Mouse (Mus musculus) B cell, adult 62 days (primary cell): ENCODE results near the gene Elfn2. TPM values are rescaled to one million over a fixed set of nuclear protein-coding genes. Genes with fewer than 3 reads are reported as not detected.

Source experiments
- total RNA-seq: library from RNA; stranded (reverse); gene quantifications from 4 replicates; pipeline ENCODE4 v1.2.4, GENCODE M21; 2023

The Elfn2 gene
- 0.12 to 0.16 TPM in 2 of 4 replicates, not detected in the others for total RNA-seq

DNA sequence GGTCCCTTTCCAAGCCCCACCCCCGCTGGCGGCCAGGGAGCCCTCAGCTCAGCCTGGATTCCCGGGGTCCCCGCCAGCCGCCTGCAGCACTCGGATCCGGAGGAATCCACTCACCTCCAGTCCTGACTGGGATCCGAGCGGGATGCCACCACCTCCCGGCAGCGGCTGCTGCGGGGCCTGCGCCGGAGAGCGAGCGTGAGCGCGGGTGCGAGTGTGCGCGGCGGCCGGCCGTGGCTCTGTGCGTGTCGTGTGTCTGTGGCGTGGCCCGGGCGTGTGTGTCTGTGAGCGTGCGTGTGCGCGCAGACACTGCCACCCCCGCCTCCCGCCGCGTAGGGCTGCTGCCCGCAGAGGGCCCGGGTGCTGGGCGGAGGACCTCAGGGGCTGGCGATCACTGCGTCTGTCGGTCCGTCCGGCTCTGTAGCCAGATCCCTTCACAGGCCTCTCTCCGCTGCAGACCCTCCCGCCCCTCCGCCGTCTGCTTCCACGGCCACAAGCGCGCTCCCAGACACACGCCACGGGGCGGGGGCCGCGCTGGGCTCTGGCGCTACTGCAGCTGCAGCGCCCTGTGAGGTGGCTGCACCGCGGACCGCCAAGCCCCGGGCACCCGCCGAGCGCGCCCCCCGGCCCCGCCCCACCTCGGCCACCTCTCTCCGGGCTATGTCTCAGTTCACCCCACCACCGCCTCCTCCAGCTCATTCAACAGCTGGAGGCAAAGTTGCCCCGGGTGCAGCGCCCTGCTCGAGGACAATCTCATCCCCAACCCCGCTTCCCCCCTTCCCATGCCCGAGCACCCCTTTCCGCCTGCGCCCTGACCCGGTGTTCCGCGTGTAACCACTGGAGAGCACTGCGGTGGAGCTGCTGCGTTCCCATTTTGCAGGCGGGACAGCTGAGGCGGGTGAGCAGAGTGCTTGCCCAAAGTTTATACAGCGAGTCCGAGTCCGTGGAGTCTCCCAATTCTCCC is at the start of gene Elfn2:
Gene Elfn2 (minus strand): TSS at position 482 of the 961 bp plus-strand sequence.

Other genes with a start within 250 kb of the Elfn2 start
- 3.7 to 4.7 TPM (median 3.9 TPM) in 4 replicates for gene Il2rb, start 223.5 kb downstream of the Elfn2 start, total RNA-seq
- gene C1qtnf6, start 187.4 kb downstream of the Elfn2 start, total RNA-seq: not detected in 4 replicates
- gene Sstr3, start 174.1 kb downstream of the Elfn2 start, total RNA-seq: not detected in 4 replicates
- gene Rac2, start 146.0 kb downstream of the Elfn2 start, total RNA-seq: 761 to 837 TPM (median 813 TPM) in 4 replicates
- 157 to 169 TPM (median 159 TPM) in 4 replicates for gene Cyth4, start 121.7 kb downstream of the Elfn2 start, total RNA-seq
- 72.8 to 82.9 TPM (median 76.0 TPM) in 4 replicates for gene Mfng, start 54.7 kb upstream of the Elfn2 start, total RNA-seq
- 0.13 to 0.20 TPM (median 0.18 TPM) in 3 of 4 replicates, not detected in the other for gene Card10, start 84.3 kb upstream of the Elfn2 start, total RNA-seq
- not detected in 4 replicates for gene Cdc42ep1, start 123.9 kb upstream of the Elfn2 start, total RNA-seq
- not detected in 4 replicates for gene Lgals2, start 136.8 kb upstream of the Elfn2 start, total RNA-seq
- 73.8 to 85.1 TPM (median 82.1 TPM) in 4 replicates for gene Gga1, start 158.4 kb upstream of the Elfn2 start, total RNA-seq
- not detected in 4 replicates for gene Gm49510, start 180.9 kb upstream of the Elfn2 start, total RNA-seq
- 64.4 to 69.8 TPM (median 65.2 TPM) in 4 replicates for gene Sh3bp1, start 181.0 kb upstream of the Elfn2 start, total RNA-seq
- 8.1 to 9.7 TPM (median 9.1 TPM) in 4 replicates for gene Pdxp, start 195.1 kb upstream of the Elfn2 start, total RNA-seq
- 7.6 to 13.9 TPM (median 10.2 TPM) in 4 replicates for gene Lgals1, start 208.0 kb upstream of the Elfn2 start, total RNA-seq
- 39.4 to 43.0 TPM (median 41.7 TPM) in 4 replicates for gene Nol12, start 216.2 kb upstream of the Elfn2 start, total RNA-seq
- gene Triobp, start 229.0 kb upstream of the Elfn2 start, total RNA-seq: 44.3 to 52.7 TPM (median 47.1 TPM) in 4 replicates